Mouse (Mus musculus): Measurements from ENCODE around the gene Nrk. TPM values are rescaled to one million over a fixed set of nuclear protein-coding genes. Genes with fewer than 3 reads are reported as not detected.
A peak's percentile ranks its signal among the peaks of the same experiment; 100 is the strongest.

Nrk gene
- polyA plus RNA-seq, 1 experiment from 2014 or later = 17.2 TPM

- H3K9me3 ChIP-seq (ENCODE audit: control insufficient read depth, low read length) = no peaks in the 10 kb centered on the region
- no peak overlapping the region for H3K4me2 ChIP-seq (ENCODE audit: low read length)
- no peaks in the 10 kb centered on the region for H3K4me1 ChIP-seq (replicated peaks; ENCODE audit: control insufficient read depth, insufficient read depth, low read length)
- WGBS = 46% methylated on average over 1 of the region's 1 CpGs
- no peak overlapping the region for H3K9ac ChIP-seq (ENCODE audit: low read length)
- no peak overlapping the region for H3K27ac ChIP-seq (ENCODE audit: low read depth)
- ATAC-seq (replicated peaks; ENCODE audit: low FRiP score, low TSS enrichment, low read depth) (no peak), DNase-seq (ENCODE audit: low spot score) (no peak)
- no peaks in the 10 kb centered on the region for H3K36me3 ChIP-seq (ENCODE audit: control insufficient read depth, insufficient read depth, low read length)
- no peaks in the 10 kb centered on the region for H3K27me3 ChIP-seq (replicated peaks; ENCODE audit: control insufficient read depth, insufficient read depth, low read length)
- no peak overlapping the region for H3K4me3 ChIP-seq (ENCODE audit: low read depth, low read length)
Observed at GRCm38 (mm10) chrX:139016540-139016939, 102.3 kb downstream of the Nrk start.

- no peaks in the 10 kb centered on the region for H3K36me3 ChIP-seq (ENCODE audit: control insufficient read depth, insufficient read depth, low read length)
- 42% methylated on average over 3 of the region's 3 CpGs for WGBS
- DNase-seq (ENCODE audit: low spot score) = no peak
Observed at GRCm38 (mm10) chrX:139026532-139027097, 112.4 kb downstream of the Nrk start.

GRCm38 (mm10) chrX:139027296-139027695, 113.1 kb downstream of the Nrk start:
- DNase-seq (ENCODE audit: low spot score) (no peak), ATAC-seq (replicated peaks; ENCODE audit: low FRiP score, low TSS enrichment, low read depth) (no peak)
- Histone ChIP-seq H3K27me3 (replicated peaks; ENCODE audit: control insufficient read depth, insufficient read depth, low read length) (no peaks in the 10 kb centered on the region), H3K36me3 (ENCODE audit: control insufficient read depth, insufficient read depth, low read length) (no peaks in the 10 kb centered on the region), H3K4me1 (replicated peaks; ENCODE audit: control insufficient read depth, insufficient read depth, low read length) (0 out of 2 replicates have a peak, but pooled peaks cover 3% of the 10 kb centered on the region), H3K4me2 (ENCODE audit: low read length) (no peak overlapping the region), H3K27ac (ENCODE audit: low read depth) (no peak overlapping the region), H3K9me3 (ENCODE audit: control insufficient read depth, low read length) (no peaks in the 10 kb centered on the region), H3K9ac (ENCODE audit: low read length) (no peak overlapping the region), H3K4me3 (ENCODE audit: low read depth, low read length) (no peak overlapping the region)
- WGBS = 34% methylated on average over 5 of the region's 5 CpGs

More at GRCm38 (mm10) chrX:139026532-139027097, 112.4 kb downstream of the Nrk start:
- Histone ChIP-seq H3K4me1 (replicated peaks; ENCODE audit: control insufficient read depth, insufficient read depth, low read length) (0 out of 2 replicates have a peak, but pooled peaks cover 3% of the 10 kb centered on the region), H3K27ac (ENCODE audit: low read depth) (no peak overlapping the region), H3K9ac (ENCODE audit: low read length) (no peak overlapping the region), H3K4me3 (ENCODE audit: low read depth, low read length) (no peak overlapping the region), H3K9me3 (ENCODE audit: control insufficient read depth, low read length) (no peaks in the 10 kb centered on the region), H3K27me3 (replicated peaks; ENCODE audit: control insufficient read depth, insufficient read depth, low read length) (no peaks in the 10 kb centered on the region), H3K4me2 (ENCODE audit: low read length) (no peak overlapping the region)
- ATAC-seq (replicated peaks; ENCODE audit: low FRiP score, low TSS enrichment, low read depth) = no peak

- Histone ChIP-seq H3K4me3 (ENCODE audit: low read depth, low read length) (no peak overlapping the region), H3K27ac (ENCODE audit: low read depth) (peak overlapping the region; percentile 22; the same call in 1 of the 2 replicates), H3K9ac (ENCODE audit: low read length) (no peak overlapping the region), H3K27me3 (replicated peaks; ENCODE audit: control insufficient read depth, insufficient read depth, low read length) (no peaks in the 10 kb centered on the region), H3K4me2 (ENCODE audit: low read length) (no peak overlapping the region), H3K36me3 (ENCODE audit: control insufficient read depth, insufficient read depth, low read length) (no peaks in the 10 kb centered on the region), H3K4me1 (replicated peaks; ENCODE audit: control insufficient read depth, insufficient read depth, low read length) (0 out of 2 replicates have a peak, but pooled peaks cover 3% of the 10 kb centered on the region), H3K9me3 (ENCODE audit: control insufficient read depth, low read length) (no peaks in the 10 kb centered on the region)
- ATAC-seq (replicated peaks; ENCODE audit: low FRiP score, low TSS enrichment, low read depth) = no peak
- WGBS = 39% methylated on average over 6 of the region's 6 CpGs
- no peak for DNase-seq (ENCODE audit: low spot score)
Observed at GRCm38 (mm10) chrX:139027909-139028308, 113.7 kb downstream of the Nrk start.

GRCm38 (mm10) chrX:139037666-139038065, 123.4 kb downstream of the Nrk start:
- Histone ChIP-seq H3K9ac (ENCODE audit: low read length) (no peak overlapping the region), H3K27me3 (replicated peaks; ENCODE audit: control insufficient read depth, insufficient read depth, low read length) (no peaks in the 10 kb centered on the region), H3K4me2 (ENCODE audit: low read length) (no peak overlapping the region), H3K4me3 (ENCODE audit: low read depth, low read length) (no peak overlapping the region), H3K4me1 (replicated peaks; ENCODE audit: control insufficient read depth, insufficient read depth, low read length) (no peaks in the 10 kb centered on the region), H3K9me3 (ENCODE audit: control insufficient read depth, low read length) (no peaks in the 10 kb centered on the region), H3K27ac (ENCODE audit: low read depth) (no peak overlapping the region), H3K36me3 (ENCODE audit: control insufficient read depth, insufficient read depth, low read length) (no peaks in the 10 kb centered on the region)
- 90% methylated on average over 1 of the region's 1 CpGs for WGBS
- DNase-seq (ENCODE audit: low spot score) (no peak), ATAC-seq (replicated peaks; ENCODE audit: low FRiP score, low TSS enrichment, low read depth) (no peak)

GRCm38 (mm10) chrX:139039314-139039713, 125.1 kb downstream of the Nrk start:
- WGBS = 72% methylated on average over 2 of the region's 2 CpGs
- no peaks in the 10 kb centered on the region for H3K4me1 ChIP-seq (replicated peaks; ENCODE audit: control insufficient read depth, insufficient read depth, low read length)
- no peak overlapping the region for H3K9ac ChIP-seq (ENCODE audit: low read length)
- no peaks in the 10 kb centered on the region for H3K9me3 ChIP-seq (ENCODE audit: control insufficient read depth, low read length)
- H3K4me3 ChIP-seq (ENCODE audit: low read depth, low read length) = no peak overlapping the region
- H3K4me2 ChIP-seq (ENCODE audit: low read length) = no peak overlapping the region
- H3K36me3 ChIP-seq (ENCODE audit: control insufficient read depth, insufficient read depth, low read length) = no peaks in the 10 kb centered on the region
- H3K27me3 ChIP-seq (replicated peaks; ENCODE audit: control insufficient read depth, insufficient read depth, low read length) = no peaks in the 10 kb centered on the region
- ATAC-seq (replicated peaks; ENCODE audit: low FRiP score, low TSS enrichment, low read depth) = no peak
- no peak overlapping the region for H3K27ac ChIP-seq (ENCODE audit: low read depth)
- DNase-seq (ENCODE audit: low spot score) = no peak

- DNase-seq (ENCODE audit: low spot score) (no peak), ATAC-seq (replicated peaks; ENCODE audit: low FRiP score, low TSS enrichment, low read depth) (no peak)
- Histone ChIP-seq H3K4me3 (ENCODE audit: low read depth, low read length) (no peak overlapping the region), H3K36me3 (ENCODE audit: control insufficient read depth, insufficient read depth, low read length) (no peaks in the 10 kb centered on the region), H3K9me3 (ENCODE audit: control insufficient read depth, low read length) (no peaks in the 10 kb centered on the region), H3K9ac (ENCODE audit: low read length) (no peak overlapping the region), H3K4me1 (replicated peaks; ENCODE audit: control insufficient read depth, insufficient read depth, low read length) (no peaks in the 10 kb centered on the region), H3K27ac (ENCODE audit: low read depth) (no peak overlapping the region), H3K4me2 (ENCODE audit: low read length) (no peak overlapping the region), H3K27me3 (replicated peaks; ENCODE audit: control insufficient read depth, insufficient read depth, low read length) (no peaks in the 10 kb centered on the region)
- WGBS = 62% methylated on average over 1 of the region's 1 CpGs
Observed at GRCm38 (mm10) chrX:139041148-139041547, 126.9 kb downstream of the Nrk start.

- no peak for DNase-seq (ENCODE audit: low spot score)
- no peaks in the 10 kb centered on the region for H3K36me3 ChIP-seq (ENCODE audit: control insufficient read depth, insufficient read depth, low read length)
- no peaks in the 10 kb centered on the region for H3K9me3 ChIP-seq (ENCODE audit: control insufficient read depth, low read length)
- H3K9ac ChIP-seq (ENCODE audit: low read length) = no peak overlapping the region
- H3K27ac ChIP-seq (ENCODE audit: low read depth) = no peak overlapping the region
- ATAC-seq (replicated peaks; ENCODE audit: low FRiP score, low TSS enrichment, low read depth) = no peak
- H3K27me3 ChIP-seq (replicated peaks; ENCODE audit: control insufficient read depth, insufficient read depth, low read length) = no peaks in the 10 kb centered on the region
- no peaks in the 10 kb centered on the region for H3K4me1 ChIP-seq (replicated peaks; ENCODE audit: control insufficient read depth, insufficient read depth, low read length)
- H3K4me2 ChIP-seq (ENCODE audit: low read length) = no peak overlapping the region
- H3K4me3 ChIP-seq (ENCODE audit: low read depth, low read length) = no peak overlapping the region
- 50% methylated on average over 1 of the region's 1 CpGs for WGBS
Observed at GRCm38 (mm10) chrX:139051976-139052375, 137.7 kb downstream of the Nrk start.

- H3K4me3 ChIP-seq (ENCODE audit: low read depth, low read length) = no peak overlapping the region
- H3K9ac ChIP-seq (ENCODE audit: low read length) = no peak overlapping the region
- no peaks in the 10 kb centered on the region for H3K27me3 ChIP-seq (replicated peaks; ENCODE audit: control insufficient read depth, insufficient read depth, low read length)
- no peaks in the 10 kb centered on the region for H3K36me3 ChIP-seq (ENCODE audit: control insufficient read depth, insufficient read depth, low read length)
- DNase-seq (ENCODE audit: low spot score) (no peak), ATAC-seq (replicated peaks; ENCODE audit: low FRiP score, low TSS enrichment, low read depth) (no peak)
- H3K27ac ChIP-seq (ENCODE audit: low read depth) = no peak overlapping the region
- WGBS = 68% methylated on average over 1 of the region's 1 CpGs
- H3K4me2 ChIP-seq (ENCODE audit: low read length) = no peak overlapping the region
- H3K4me1 ChIP-seq (replicated peaks; ENCODE audit: control insufficient read depth, insufficient read depth, low read length) = no peaks in the 10 kb centered on the region
- H3K9me3 ChIP-seq (ENCODE audit: control insufficient read depth, low read length) = no peaks in the 10 kb centered on the region
Observed at GRCm38 (mm10) chrX:139053149-139053548, 138.9 kb downstream of the Nrk start.

Data from intestine, embryonic 14.5 days (tissue).